Mouse (Mus musculus) CH12.LX (cell line): Measurements from ENCODE around the gene Tmprss15.

Source experiments
- BHLHE40 ChIP-seq: IDR thresholded peaks from 2 replicates; pipeline ENCODE4 v1.6.1; 2011; ENCODE audit warnings: mild to moderate bottlenecking, low read depth, low read length, improper control_type of control experiment
- CTCF ChIP-seq, 2 experiments: IDR thresholded peaks in 1 of 2; conservative IDR thresholded peaks in 1 of 2; 2 replicates each; pipeline ENCODE4 v1.5.1; 2011 to 2012; ENCODE audit warnings: low read depth in 2 of 2, low read length in 2 of 2, improper control_type of control experiment in 1 of 2, inconsistent platforms in 1 of 2, mild to moderate bottlenecking in 1 of 2, moderate library complexity in 1 of 2
- E2F4 ChIP-seq: IDR thresholded peaks from 2 replicates; pipeline ENCODE4 v1.6.1; 2011; ENCODE audit warnings: low read depth, low read length, improper control_type of control experiment; ENCODE audit not compliant: insufficient replicate concordance
- EP300 ChIP-seq: IDR thresholded peaks from 2 replicates; pipeline ENCODE4 v1.6.1; 2011; ENCODE audit warnings: low read length, improper control_type of control experiment
- MAX ChIP-seq: IDR thresholded peaks from 2 replicates; pipeline ENCODE4 v1.6.1; 2011; ENCODE audit warnings: low read length, improper control_type of control experiment
- NELFE ChIP-seq: IDR thresholded peaks from 2 replicates; pipeline ENCODE4 v1.6.1; 2011; ENCODE audit warnings: low read depth, low read length, improper control_type of control experiment
- PAX5 ChIP-seq: IDR thresholded peaks from 2 replicates; pipeline ENCODE4 v1.6.1; 2012; ENCODE audit warnings: low read length, inconsistent platforms, mixed read lengths

DNA sequence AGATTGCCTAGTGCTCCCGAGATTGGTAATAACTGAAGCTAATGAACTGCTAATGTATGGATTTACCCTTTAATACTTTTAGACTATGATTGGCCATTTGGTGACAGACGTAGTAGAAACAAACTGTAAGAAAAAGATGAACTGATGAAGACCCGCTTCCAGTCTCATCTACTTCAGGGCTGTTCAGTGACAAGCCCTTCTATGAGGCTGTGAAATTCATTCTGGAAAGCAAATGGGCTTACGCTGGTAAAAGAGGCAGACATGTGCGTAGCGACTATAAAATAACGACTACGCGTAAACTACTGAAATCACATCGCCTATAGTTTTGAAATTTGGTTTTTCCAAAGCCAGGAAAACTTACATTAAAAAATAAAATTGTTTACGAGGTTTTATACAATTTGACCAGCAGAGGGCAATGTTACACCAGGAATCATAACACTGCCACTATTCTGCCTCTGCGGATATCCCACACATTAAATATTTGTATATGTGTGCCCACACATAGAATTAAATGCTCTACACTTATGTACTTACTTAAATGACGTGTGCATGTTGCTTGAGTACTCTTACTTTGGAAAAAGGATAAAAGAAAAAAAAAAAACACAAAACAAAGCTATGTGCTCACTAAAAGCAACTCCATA is 121.7 kb downstream of the Tmprss15 start:
- no peak for TF ChIP-seq BHLHE40
- peak in 1 of 2 experiments; percentile 59; a peak in 3 of 4 replicates for TF ChIP-seq CTCF (conservative IDR thresholded peaks at IDR 0.05 in 1 of 2, IDR thresholded peaks at IDR 0.05 in 1 of 2; ENCODE audit: low read depth in 2 of 2, low read length in 2 of 2)
- no peak for TF ChIP-seq E2F4
- TF ChIP-seq MAX = no peak
- no peak for TF ChIP-seq PAX5
- TF ChIP-seq NELFE = no peak
- no peak for TF ChIP-seq EP300
